Mouse (Mus musculus) heart, embryonic 14.5 days (tissue): Measurements from ENCODE around the gene Zfp644. TPM values are rescaled to one million over a fixed set of nuclear protein-coding genes. Genes with fewer than 3 reads are reported as not detected.

Source experiments
- ATAC-seq: fragments of 200-750 bp; cut with Nextera tagmentation; 2 replicates; pipeline ENCODE4 v1.8.0; 2017; ENCODE audit warnings: low read depth, moderate TSS enrichment; ENCODE audit not compliant: insufficient number of reproducible peaks, insufficient read depth, low FRiP score
- H3K27ac ChIP-seq, 2 experiments: fragments of 200-500 bp in 1 of 2; fragments of 300-500 bp in 1 of 2; sonication (generic) in 1 of 2; replicated peaks in 1 of 2; 2 replicates each; pipeline ENCODE4 v1.5.1; 2012 to 2014; ENCODE audit warnings: low read depth in 2 of 2, low read length in 2 of 2, control low read depth in 1 of 2, mild to moderate bottlenecking in 1 of 2, mixed read lengths in 1 of 2; ENCODE audit not compliant: control insufficient read depth in 1 of 2, insufficient read depth in 1 of 2
- H3K27me3 ChIP-seq: fragments of 300-500 bp; sonication (generic); 2 replicates; pipeline ENCODE4 v1.6.1; 2014; ENCODE audit warnings: mild to moderate bottlenecking, low read length, control low read depth; ENCODE audit not compliant: control insufficient read depth, insufficient read depth
- H3K36me3 ChIP-seq: fragments of 300-500 bp; sonication (generic); 2 replicates; pipeline ENCODE4 v1.6.1; 2014; ENCODE audit warnings: mild to moderate bottlenecking, control low read depth, low read length, mixed read lengths; ENCODE audit not compliant: control insufficient read depth, insufficient read depth
- H3K4me1 ChIP-seq, 2 experiments: fragments of 200-500 bp in 1 of 2; fragments of 300-500 bp in 1 of 2; sonication (generic) in 1 of 2; 2 replicates each; pipeline ENCODE4 v1.6.1; 2012 to 2014; ENCODE audit warnings: low read length in 2 of 2, control low read depth in 1 of 2, mixed read lengths in 1 of 2; ENCODE audit not compliant: control insufficient read depth in 2 of 2, insufficient read depth in 2 of 2
- H3K4me2 ChIP-seq: fragments of 300-500 bp; sonication (generic); 2 replicates; pipeline ENCODE4 v1.6.1; 2014; ENCODE audit warnings: mild to moderate bottlenecking, low read length
- H3K4me3 ChIP-seq, 2 experiments: fragments of 200-500 bp in 1 of 2; fragments of 300-500 bp in 1 of 2; sonication (generic) in 1 of 2; 2 replicates each; pipeline ENCODE4 v1.5.1; 2012 to 2014; ENCODE audit warnings: low read length in 2 of 2, mild to moderate bottlenecking in 2 of 2, control low read depth in 1 of 2, low read depth in 1 of 2, moderate library complexity in 1 of 2; ENCODE audit not compliant: control insufficient read depth in 1 of 2, insufficient read depth in 1 of 2
- H3K9ac ChIP-seq: fragments of 300-500 bp; sonication (generic); 2 replicates; pipeline ENCODE4 v1.6.1; 2014; ENCODE audit warnings: mild to moderate bottlenecking, low read length
- H3K9me3 ChIP-seq: fragments of 300-500 bp; sonication (generic); 2 replicates; pipeline ENCODE4 v1.6.1; 2016; ENCODE audit warnings: low read length, control low read depth; ENCODE audit not compliant: control insufficient read depth
- WGBS: fragments of 180-500 bp; shearing (Covaris S2); extraction: QIAGEN DNeasy Blood & Tissue Kit; methylation state at CpG from one replicate; pipeline ENCODE4 v1.1.7; 2014; 5-methylcytosine and 5-hydroxymethylcytosine counted together
- polyA plus RNA-seq: library from polyadenylated mRNA; unstranded; fragments of >200 nt; fragmentation: Nextera tagmentation; extraction: Ambion mirVana; gene quantifications from 2 replicates; pipeline ENCODE4 v1.2.1, GENCODE M21; 2014

Zfp644 gene
- polyA plus RNA-seq, 1 experiment from 2014 or later = 74.3 TPM

- no peak overlapping the region for H3K9ac ChIP-seq
- 0 out of 4 replicates have a peak overlapping the region, but pooled peaks of 1 of the 2 experiments have one; percentile 3 for H3K27ac ChIP-seq
- H3K4me3 ChIP-seq = no peak overlapping the region
- peaks cover 34% of the 10 kb centered on the region for H3K36me3 ChIP-seq
- no peak for ATAC-seq
- WGBS = 93% methylated on average over 2 of the region's 2 CpGs
- H3K27me3 ChIP-seq = no peaks in the 10 kb centered on the region
- H3K4me1 ChIP-seq = peaks cover 0 to 4% of the 10 kb centered on the region in 2 experiments; a peak in 1 of 4 replicates
- no peaks in the 10 kb centered on the region for H3K9me3 ChIP-seq
- H3K4me2 ChIP-seq = no peak overlapping the region
These were observed 82.1 kb downstream of the Zfp644 start for GRCm38 (mm10) chr5:106615006-106615405.

GRCm38 (mm10) chr5:106614570-106614969, 82.5 kb downstream of the Zfp644 start:
- 65% methylated on average over 7 of the region's 7 CpGs for WGBS
- no peaks in the 10 kb centered on the region for H3K27me3 ChIP-seq
- 0 out of 4 replicates have a peak overlapping the region, but pooled peaks of 1 of the 2 experiments have one; percentile 3 for H3K27ac ChIP-seq
- H3K4me2 ChIP-seq = no peak overlapping the region
- no peak overlapping the region for H3K4me3 ChIP-seq
- H3K9me3 ChIP-seq = no peaks in the 10 kb centered on the region
- peaks cover 33% of the 10 kb centered on the region for H3K36me3 ChIP-seq
- peaks cover 0 to 4% of the 10 kb centered on the region in 2 experiments; a peak in 1 of 4 replicates for H3K4me1 ChIP-seq
- H3K9ac ChIP-seq = no peak overlapping the region
- ATAC-seq = no peak

DNA sequence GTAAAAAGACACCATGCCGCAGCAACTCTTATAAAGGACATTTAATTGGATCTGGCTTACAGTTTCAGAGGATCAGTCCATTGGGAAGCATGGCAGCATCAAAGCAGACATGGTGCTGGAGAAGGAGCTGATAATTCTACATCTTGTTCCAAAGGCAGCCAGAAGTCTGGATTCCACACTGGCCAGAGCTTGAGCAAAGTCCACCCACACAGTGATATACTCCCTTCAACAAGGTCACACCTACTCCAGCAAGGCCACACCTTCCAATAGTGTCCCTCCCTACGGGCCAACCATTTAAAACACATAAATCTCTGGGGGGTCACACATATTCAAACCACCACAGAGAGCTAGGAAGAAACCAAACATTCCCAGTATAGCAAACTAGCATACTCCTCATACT, 84.9 kb downstream of the Zfp644 start:
- H3K9me3 ChIP-seq = no peaks in the 10 kb centered on the region
- 92% methylated on average over 2 of the region's 2 CpGs for WGBS
- peaks cover 0 to 7% of the 10 kb centered on the region in 2 experiments; a peak in 1 of 4 replicates for H3K4me1 ChIP-seq
- peaks cover 25% of the 10 kb centered on the region for H3K36me3 ChIP-seq
- no peak overlapping the region for H3K9ac ChIP-seq
- H3K27me3 ChIP-seq = no peaks in the 10 kb centered on the region
- H3K4me3 ChIP-seq = no peak overlapping the region
- H3K27ac ChIP-seq = no peak overlapping the region
- ATAC-seq = no peak
- no peak overlapping the region for H3K4me2 ChIP-seq

DNA sequence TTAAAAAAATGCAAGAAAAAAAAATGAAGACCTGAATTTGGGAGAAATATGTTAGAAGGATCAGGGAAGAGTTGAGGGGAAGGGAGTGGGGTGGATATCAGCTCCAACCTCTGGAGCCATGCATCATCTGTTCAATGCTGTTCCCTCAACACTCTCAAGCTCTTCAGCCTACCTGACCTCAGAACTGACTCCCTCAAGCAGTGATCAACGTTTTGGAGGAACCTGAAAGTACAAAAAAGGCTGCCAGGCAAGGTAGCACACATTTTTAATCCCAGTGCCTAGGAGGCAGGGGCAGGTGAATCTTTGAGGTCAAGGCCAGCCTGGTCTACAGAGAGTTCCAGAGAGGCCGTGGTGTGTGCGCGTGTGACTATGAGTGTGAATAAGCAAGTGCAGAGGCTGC, 88.3 kb downstream of the Zfp644 start, which contains the start of gene Gm17304:
TSS of gene Gm17304 (plus strand) at position 301 of the 400 bp plus-strand sequence.
- Histone ChIP-seq H3K9me3 (no peaks in the 10 kb centered on the region), H3K27ac (no peak within 1 kb of the TSS), H3K36me3 (peaks cover 25% of the 10 kb centered on the region), H3K9ac (no peak within 1 kb of the TSS), H3K27me3 (no peaks in the 10 kb centered on the region), H3K4me2 (no peak within 1 kb of the TSS), H3K4me3 (no peak within 1 kb of the TSS), H3K4me1 (peaks cover 0 to 8% of the 10 kb centered on the region in 2 experiments; a peak in 2 of 4 replicates)
- no peak for ATAC-seq
- 79% methylated on average over 4 of the region's 4 CpGs for WGBS

DNA sequence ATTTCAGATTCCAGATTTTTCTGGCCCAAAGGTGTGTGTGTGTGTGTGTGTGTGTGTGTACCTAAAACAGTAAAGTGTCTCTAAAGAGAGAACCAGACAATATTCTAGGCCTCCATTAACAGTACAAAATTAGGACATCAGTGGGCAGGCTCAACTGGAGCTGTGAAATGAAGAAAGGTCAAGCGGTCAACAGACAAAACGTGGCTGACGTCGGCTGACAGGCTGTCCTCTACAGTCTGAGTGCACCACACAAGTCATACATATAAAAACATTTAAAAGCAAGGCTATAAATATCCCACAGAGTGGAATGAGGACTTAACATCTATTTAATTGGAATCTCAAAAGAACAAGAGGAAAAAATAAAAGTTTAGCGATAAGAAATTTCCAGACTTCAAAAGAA, 90.0 kb downstream of the Zfp644 start:
- no peaks in the 10 kb centered on the region for H3K27me3 ChIP-seq
- no peak overlapping the region for H3K4me2 ChIP-seq
- no peak overlapping the region; a peak in 1 of 4 replicates for H3K27ac ChIP-seq
- H3K9me3 ChIP-seq = no peaks in the 10 kb centered on the region
- no peak overlapping the region for H3K9ac ChIP-seq
- peaks cover 30% of the 10 kb centered on the region for H3K36me3 ChIP-seq
- 45% methylated on average over 5 of the region's 5 CpGs for WGBS
- H3K4me3 ChIP-seq = no peak overlapping the region
- H3K4me1 ChIP-seq = peaks cover 0 to 8% of the 10 kb centered on the region in 2 experiments; a peak in 2 of 4 replicates
- no peak for ATAC-seq

DNA sequence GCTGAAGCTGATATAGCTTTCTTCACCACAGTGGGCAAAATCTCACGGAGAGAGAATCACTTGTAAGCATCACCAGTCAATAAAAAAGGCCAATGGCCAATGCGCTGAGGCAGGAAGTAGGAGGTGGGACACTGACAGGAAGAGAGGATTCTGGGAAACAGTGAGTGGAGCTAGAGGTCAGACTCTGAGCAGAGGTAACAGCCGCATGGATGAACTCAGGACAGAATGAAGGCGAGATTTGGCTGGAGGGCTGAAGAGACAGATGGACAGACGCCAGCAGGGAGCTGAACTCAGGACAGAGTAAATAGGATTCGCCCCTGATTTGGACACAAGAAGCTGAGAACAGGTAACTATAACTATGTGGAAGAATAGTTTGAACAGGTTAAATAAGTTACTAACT, 92.0 kb downstream of the Zfp644 start:
- H3K36me3 ChIP-seq = peaks cover 19% of the 10 kb centered on the region; the same call in 1 of the 2 replicates
- no peaks in the 10 kb centered on the region for H3K9me3 ChIP-seq
- WGBS = 91% methylated on average over 6 of the region's 6 CpGs
- no peaks in the 10 kb centered on the region for H3K27me3 ChIP-seq
- H3K4me2 ChIP-seq = no peak overlapping the region
- no peak overlapping the region for H3K27ac ChIP-seq
- peaks cover 0 to 8% of the 10 kb centered on the region in 2 experiments; a peak in 2 of 4 replicates for H3K4me1 ChIP-seq
- ATAC-seq = no peak
- no peak overlapping the region for H3K4me3 ChIP-seq
- H3K9ac ChIP-seq = no peak overlapping the region

DNA sequence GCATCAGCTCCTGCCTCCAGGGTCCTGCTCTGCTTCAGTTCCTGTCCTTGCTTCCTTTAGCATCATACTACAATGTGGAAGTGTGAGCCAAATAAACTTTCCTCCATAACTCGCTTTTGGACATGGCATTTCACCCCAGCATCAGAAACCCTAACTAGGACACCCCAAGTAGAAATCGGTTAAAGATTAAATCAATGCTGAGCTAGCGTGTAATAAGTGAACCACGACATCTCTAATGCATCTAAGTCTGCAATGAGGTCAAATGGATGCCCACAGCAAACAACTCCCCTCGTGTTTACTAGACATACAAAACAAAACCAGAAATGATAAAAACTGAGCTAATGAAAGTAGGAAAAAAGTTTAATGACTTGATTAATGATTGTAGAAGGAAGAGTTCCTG, 92.7 kb downstream of the Zfp644 start:
- Histone ChIP-seq H3K9ac (no peak overlapping the region), H3K4me2 (no peak overlapping the region), H3K4me1 (peaks cover 0 to 8% of the 10 kb centered on the region in 2 experiments; a peak in 2 of 4 replicates), H3K27me3 (no peaks in the 10 kb centered on the region), H3K9me3 (no peaks in the 10 kb centered on the region), H3K27ac (no peak overlapping the region), H3K36me3 (peaks cover 19% of the 10 kb centered on the region; the same call in 1 of the 2 replicates), H3K4me3 (no peak overlapping the region)
- 92% methylated on average over 5 of the region's 5 CpGs for WGBS
- no peak for ATAC-seq

DNA sequence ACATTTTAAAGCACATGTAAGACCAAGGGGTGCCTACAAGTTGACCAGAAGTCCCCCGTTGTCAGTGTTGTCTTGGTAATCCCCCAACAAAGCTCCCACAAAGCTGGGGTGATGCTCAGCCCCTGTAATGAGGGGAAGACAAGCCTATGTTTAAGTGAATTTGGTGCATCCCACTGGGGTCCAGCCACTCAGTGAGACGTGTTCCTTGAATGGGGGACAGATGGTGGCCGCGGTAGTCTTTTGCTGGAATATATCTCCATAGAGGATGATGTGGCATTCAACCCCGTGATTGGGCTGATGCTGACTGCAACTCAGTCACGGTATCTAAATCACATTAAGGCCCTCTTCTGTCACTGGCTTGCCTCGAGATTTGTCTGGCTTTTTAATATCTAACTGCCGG, 97.6 kb downstream of the Zfp644 start:
- H3K4me1 ChIP-seq = no peaks in the 10 kb centered on the region
- H3K36me3 ChIP-seq = peaks cover 20% of the 10 kb centered on the region; the same call in 1 of the 2 replicates
- no peak for ATAC-seq
- no peaks in the 10 kb centered on the region for H3K9me3 ChIP-seq
- no peak overlapping the region for H3K4me2 ChIP-seq
- WGBS = 83% methylated on average over 8 of the region's 8 CpGs
- H3K4me3 ChIP-seq = no peak overlapping the region
- no peak overlapping the region for H3K27ac ChIP-seq
- no peaks in the 10 kb centered on the region for H3K27me3 ChIP-seq
- H3K9ac ChIP-seq = no peak overlapping the region
